Mouse (Mus musculus): ENCODE data around the gene Poldip3. TPM values are rescaled to one million over a fixed set of nuclear protein-coding genes. Genes with fewer than 3 reads are reported as not detected.

Gene Poldip3
- total RNA-seq (2018; cell fraction: chromatin; rRNA removed) = 100 to 1,000 TPM; 146 to 247 (median 200) TPM
- 100 to 1,000 TPM in 2 of 26 experiments, 10 to 100 TPM in 24; 75.1 to 105 (median 86.4) TPM for total RNA-seq (2018; cell fraction: cytosol; rRNA removed)
- total RNA-seq (2018; cell fraction: nucleus; rRNA removed) = 100 to 1,000 TPM; 107 to 217 (median 136) TPM
- 48.8 to 64.2 TPM (median 61.5 TPM) in 3 replicates for polyA plus RNA-seq (2018)

DNA sequence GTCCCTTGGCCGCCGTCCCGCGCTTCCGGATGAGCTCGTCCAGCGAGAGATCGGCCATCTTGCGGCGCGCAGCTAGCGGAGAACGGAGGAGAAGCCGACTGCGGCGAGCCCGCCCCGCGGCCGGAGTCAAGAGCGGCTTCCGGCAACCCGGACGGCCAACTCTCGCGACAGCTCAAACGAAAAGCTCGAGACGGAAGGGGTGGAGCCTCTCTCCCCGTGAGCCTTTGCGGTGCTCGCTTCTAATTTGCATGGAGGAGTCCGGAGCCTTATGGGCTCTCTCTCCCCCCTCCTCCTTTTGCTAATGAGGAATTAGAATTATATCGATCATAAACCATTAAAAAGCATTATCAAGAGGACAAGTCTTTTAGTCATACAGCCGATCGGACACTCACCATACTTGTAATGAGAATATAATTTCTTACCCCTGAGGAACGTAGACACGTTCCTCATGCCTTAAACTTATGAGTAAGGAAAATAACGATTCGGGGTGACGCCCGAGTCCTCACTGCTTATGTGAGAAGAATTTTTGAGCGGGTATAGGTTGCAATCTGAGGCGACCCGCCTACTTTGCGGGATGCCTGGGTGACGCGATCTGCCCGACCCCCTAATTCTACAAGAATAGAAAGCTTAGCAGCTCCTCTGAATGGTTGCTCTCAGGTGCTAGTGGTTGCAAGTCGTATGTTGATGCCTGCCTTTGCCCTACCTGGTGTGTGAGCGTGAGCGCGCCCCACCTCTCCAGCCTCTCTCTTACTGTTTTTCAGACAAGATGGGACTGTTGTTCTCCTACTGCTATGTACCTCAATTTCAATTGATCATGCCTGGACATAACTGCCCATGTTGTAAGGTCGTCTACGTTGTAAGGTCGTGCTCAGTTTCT lies at the start of gene Poldip3:
TSS of gene Poldip3 (minus strand) at position 189 of the 877 bp plus-strand sequence.
- H3K36me3 ChIP-seq (ENCODE audit: inconsistent target) = peaks cover 7% of the 10 kb centered on the region; the same call in 1 of the 2 replicates
- H3K4me3 ChIP-seq (ENCODE audit: inconsistent target) = peak within 1 kb of the TSS; percentile 93
- H3K27ac ChIP-seq = peak within 1 kb of the TSS; percentile 87
- 2% methylated on average over 50 of the region's 56 CpGs for WGBS (ENCODE audit: missing documents)
- H3K79me2 ChIP-seq (ENCODE audit: inconsistent target) = peaks cover 43% of the 10 kb centered on the region

DNA sequence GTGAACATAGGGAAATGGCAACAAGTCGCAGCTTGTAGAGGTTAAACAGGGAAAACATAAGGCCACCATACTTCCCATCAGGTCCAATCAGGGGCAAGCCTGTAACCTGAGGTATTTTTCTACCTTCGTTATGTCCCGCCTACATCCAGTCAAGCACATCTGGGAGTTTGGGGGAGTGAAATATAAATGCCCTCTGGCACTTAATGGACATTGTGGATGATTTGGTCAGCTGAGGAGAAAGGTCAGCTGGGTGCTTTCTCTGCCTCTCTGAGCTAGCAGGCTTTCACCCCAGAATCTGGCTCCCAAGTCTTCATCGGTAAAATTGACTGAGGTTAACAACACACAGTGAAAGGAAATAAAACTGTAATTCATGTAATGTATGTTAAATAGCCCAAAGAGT lies 44.2 kb upstream of the Poldip3 start:
- H3K79me2 ChIP-seq (ENCODE audit: inconsistent target) = no peaks in the 10 kb centered on the region
- H3K4me3 ChIP-seq (ENCODE audit: inconsistent target) = no peak overlapping the region
- WGBS (ENCODE audit: missing documents) = 97% methylated on average over 4 of the region's 4 CpGs
- H3K27ac ChIP-seq = no peak overlapping the region
- H3K36me3 ChIP-seq (ENCODE audit: inconsistent target) = no peaks in the 10 kb centered on the region

DNA sequence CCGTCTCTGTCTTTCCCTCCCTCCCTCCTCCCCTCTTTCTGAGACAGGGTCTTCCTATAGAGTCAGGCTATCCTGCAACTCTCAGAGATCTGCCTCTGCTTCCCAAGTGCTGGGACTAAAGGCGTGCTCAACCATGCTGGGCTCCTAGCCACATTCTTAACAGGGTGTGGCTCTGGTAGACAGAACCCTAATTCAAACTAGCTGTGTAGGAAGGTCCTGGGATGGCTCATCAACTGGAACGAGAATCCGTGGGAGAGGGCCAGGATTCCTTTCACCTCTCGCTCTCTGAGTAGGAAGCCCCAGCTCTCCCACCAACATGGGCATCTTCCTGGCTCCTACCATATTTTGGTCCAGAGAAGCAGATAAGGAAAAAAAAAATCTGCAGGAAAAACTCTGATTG lies 33.2 kb upstream of the Poldip3 start:
- Histone ChIP-seq H3K36me3 (ENCODE audit: inconsistent target) (no peaks in the 10 kb centered on the region), H3K27ac (no peak overlapping the region), H3K79me2 (ENCODE audit: inconsistent target) (no peaks in the 10 kb centered on the region), H3K4me3 (ENCODE audit: inconsistent target) (no peak overlapping the region)
- WGBS (ENCODE audit: missing documents) = 89% methylated on average over 5 of the region's 5 CpGs

DNA sequence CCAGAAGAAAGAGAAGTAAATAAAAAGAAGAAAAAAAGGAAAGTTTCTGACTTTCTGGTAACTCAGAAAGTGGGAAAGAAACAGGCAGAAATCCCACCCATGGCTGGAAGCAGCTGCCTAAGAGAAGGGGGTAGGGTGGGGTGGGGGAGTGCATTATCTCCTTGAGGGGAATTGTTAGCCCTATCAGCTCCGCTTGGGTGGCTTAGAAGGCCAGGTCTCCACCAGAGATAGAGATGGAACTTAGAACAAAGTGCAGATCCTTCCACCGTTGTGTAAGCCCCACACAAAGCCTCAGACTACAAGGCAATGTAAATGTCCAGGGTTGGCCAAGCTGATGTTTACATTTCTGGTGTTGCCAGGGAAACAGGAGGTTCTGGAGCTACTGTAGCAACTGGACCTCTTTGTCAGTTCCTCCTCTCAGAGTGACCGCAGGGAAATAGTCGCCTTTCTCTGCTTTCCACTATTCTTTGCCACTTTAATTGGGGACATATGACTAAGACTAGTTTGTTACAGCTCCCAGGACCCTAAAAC lies 32.7 kb upstream of the Poldip3 start:
- no peak overlapping the region for H3K4me3 ChIP-seq (ENCODE audit: inconsistent target)
- H3K27ac ChIP-seq = no peak overlapping the region
- 76% methylated on average over 4 of the region's 4 CpGs for WGBS (ENCODE audit: missing documents)

DNA sequence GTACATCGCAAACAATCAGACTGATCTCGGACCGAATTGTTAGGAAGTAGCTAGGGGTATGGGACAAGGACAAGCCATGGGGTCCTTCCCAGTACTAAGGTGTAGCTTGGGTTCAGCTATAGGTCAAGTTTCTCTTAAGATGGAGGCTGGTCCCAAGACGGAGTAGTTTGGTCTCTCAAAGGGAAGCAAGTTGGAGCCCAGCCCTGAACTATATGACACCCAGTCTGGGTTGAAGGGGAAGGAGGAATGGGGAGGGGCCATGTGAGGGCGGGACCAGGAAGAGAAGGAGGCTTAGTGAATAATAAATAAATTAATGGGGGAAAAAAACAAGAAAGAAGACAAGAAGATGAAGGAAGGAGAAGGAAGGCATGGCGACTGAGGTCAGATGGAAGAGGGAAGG lies 30.8 kb upstream of the Poldip3 start:
- H3K4me3 ChIP-seq (ENCODE audit: inconsistent target) = no peak overlapping the region
- H3K36me3 ChIP-seq (ENCODE audit: inconsistent target) = no peaks in the 10 kb centered on the region
- H3K79me2 ChIP-seq (ENCODE audit: inconsistent target) = no peaks in the 10 kb centered on the region
- WGBS (ENCODE audit: missing documents) = 80% methylated on average over 6 of the region's 6 CpGs
- H3K27ac ChIP-seq = no peak overlapping the region

More for the DNA sequence above, 32.7 kb upstream of the Poldip3 start:
- Histone ChIP-seq H3K79me2 (ENCODE audit: inconsistent target) (no peaks in the 10 kb centered on the region), H3K36me3 (ENCODE audit: inconsistent target) (no peaks in the 10 kb centered on the region)

DNA sequence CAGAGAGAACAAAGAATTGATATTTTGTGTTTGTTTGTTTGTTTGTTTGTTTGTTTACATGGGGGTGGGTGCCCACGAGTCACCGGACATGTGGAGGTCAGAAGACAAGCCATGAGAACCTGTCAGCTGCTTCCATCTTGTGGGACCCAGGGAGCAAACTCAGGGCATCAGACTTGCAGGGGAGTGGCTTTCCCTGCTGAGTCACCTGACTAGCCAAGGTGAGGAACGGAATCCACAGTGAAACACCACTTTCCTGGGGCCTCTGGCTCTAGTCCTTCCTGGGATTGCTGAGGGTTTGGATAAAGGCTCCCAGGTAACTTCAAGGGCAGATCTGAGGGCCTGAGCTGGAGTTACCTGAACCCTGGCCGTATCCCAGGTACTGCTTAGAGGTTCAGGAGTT lies 27.5 kb upstream of the Poldip3 start:
- 81% methylated on average over 4 of the region's 4 CpGs for WGBS (ENCODE audit: missing documents)
- H3K27ac ChIP-seq = no peak overlapping the region
- H3K36me3 ChIP-seq (ENCODE audit: inconsistent target) = no peaks in the 10 kb centered on the region
- no peak overlapping the region for H3K4me3 ChIP-seq (ENCODE audit: inconsistent target)
- H3K79me2 ChIP-seq (ENCODE audit: inconsistent target) = peaks cover 1% of the 10 kb centered on the region

DNA sequence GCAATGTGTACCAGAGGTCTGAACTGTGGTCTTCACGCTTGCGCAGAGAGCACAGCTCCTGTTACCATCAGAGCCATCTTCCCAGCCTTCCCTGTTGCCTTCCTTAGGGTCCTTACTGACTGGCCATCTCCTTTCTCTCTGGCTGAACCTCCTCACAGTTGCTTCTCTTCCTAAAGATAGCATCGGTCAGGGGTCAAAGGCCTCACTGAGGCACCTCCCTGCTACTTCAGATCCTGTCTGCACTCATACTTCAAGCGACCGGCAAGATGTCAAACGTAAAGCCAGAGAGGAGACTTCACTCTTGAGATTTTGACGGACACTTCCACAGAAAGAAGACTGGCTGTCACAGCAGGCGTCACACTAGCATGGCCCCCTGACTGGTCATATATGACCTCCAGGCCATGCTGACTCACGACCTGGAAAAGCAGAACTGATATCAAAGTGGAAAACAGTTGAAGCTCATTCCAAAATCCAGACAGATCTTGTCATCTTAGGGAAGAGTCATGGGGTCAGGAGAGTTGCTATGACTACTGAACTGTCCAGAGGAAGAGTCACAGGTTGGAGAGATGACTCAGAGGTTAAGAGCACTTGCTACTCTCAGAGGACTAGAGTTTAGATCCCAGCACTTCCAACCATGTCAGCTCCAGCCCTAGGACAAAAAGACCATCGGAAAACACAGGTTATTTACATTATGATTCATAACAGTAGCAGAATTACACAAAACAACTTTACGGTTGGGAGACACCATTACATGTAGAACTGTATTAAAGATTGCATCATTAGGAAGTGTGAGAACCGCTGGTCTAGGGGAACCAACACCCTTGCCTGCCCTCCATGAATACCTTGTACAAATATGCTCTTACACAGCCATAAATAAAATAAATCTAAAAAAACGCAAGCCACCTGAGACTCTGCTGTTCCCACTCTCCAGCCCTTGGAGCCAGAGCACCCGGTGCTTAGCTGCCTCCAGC lies 25.0 kb upstream of the Poldip3 start:
- H3K36me3 ChIP-seq (ENCODE audit: inconsistent target) = no peaks in the 10 kb centered on the region
- peak overlapping the region; percentile 37 for H3K27ac ChIP-seq
- peaks cover 26% of the 10 kb centered on the region for H3K79me2 ChIP-seq (ENCODE audit: inconsistent target)
- no peak overlapping the region for H3K4me3 ChIP-seq (ENCODE audit: inconsistent target)
- 76% methylated on average over 14 of the region's 14 CpGs for WGBS (ENCODE audit: missing documents)

DNA sequence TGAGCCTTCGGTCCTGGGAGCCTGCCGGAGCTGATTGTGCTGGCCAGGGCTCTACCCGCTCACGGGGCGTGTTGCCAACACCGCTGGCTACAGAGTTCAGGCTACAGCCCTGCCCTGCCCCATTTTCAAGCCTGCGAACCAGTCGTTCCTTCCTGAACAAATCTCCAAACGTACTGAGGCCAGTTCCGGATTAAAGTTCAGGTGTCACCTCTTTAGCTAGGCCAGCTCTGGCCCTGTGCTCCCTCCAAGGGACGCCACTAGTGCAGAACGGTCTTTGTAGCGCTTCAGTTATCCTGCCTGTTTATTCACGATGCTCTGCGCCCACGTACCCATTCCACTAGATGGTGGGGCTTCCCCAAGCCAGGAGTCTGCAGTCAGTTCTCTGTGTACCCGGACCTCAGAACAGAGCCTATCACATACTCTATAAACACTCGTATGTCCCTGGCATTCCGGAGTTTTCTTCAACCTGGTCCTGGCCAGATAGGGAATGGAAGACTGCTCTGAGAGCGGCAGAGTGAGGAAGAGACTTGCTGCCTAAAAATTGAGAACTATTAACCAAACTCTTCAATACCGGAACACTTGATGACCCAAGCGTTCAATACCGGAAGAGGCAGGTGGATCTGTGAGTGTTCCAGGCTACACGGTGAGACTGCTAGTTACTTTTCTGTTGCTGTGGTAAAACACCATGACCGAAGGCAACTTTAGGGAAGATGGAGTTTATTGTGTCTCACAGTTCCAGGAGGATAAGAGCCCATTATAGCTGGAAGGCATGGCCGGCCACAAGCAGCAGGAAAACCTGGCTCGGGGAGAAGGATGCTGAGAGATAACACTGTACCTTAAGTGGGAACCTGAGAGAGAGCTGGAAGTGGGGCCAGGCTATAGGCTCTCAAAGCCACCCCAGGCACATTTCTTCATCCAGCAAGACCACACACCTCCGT lies 23.6 kb upstream of the Poldip3 start, which contains the start of gene Cyb5r3:
TSS of gene Cyb5r3 (minus strand) at position 101 of the 938 bp plus-strand sequence.
- peak within 1 kb of the TSS; percentile 77 for H3K27ac ChIP-seq
- H3K79me2 ChIP-seq (ENCODE audit: inconsistent target) = peaks cover 40% of the 10 kb centered on the region
- no peaks in the 10 kb centered on the region for H3K36me3 ChIP-seq (ENCODE audit: inconsistent target)
- 39% methylated on average over 28 of the region's 28 CpGs for WGBS (ENCODE audit: missing documents)
- peak within 1 kb of the TSS; percentile 49 for H3K4me3 ChIP-seq (ENCODE audit: inconsistent target)

DNA sequence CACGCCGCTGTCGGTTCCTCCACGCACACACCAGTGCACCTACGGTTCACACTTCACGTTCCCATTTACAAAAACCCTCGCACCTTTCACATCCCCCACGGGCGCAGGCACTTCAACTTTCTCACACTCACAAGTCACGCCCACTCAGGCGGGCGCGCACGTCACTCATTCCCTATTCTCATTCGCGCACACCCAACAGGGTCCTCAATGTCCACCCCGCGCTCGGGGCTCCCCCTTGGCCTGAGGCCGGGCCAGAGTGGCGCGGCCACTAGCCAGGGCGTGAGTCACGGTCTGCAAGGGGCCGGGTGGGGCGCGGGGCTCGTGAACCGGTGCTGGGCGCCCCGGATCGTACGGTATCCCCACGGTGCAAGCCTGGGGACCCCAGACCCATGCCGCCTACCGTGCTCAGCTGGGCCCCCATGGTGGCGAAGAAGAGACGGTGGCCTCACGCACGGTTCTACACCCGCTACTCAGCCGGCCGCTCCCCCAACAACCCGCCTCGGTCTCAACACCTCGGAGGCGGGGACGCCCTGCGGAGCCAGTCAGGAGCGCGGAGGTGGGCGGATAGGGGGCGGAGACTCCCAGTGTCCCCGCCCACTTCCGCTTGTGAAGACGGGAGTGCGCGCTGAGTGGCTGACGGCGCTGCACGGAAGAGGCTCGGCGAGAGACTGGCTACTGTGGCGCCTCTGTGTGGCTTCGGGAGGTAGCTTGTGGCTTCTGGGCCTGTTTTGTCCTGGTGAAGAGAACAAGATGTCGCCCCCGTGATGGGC lies 22.7 kb upstream of the Poldip3 start:
- Histone ChIP-seq H3K36me3 (ENCODE audit: inconsistent target) (no peaks in the 10 kb centered on the region), H3K79me2 (ENCODE audit: inconsistent target) (peaks cover 49% of the 10 kb centered on the region), H3K4me3 (ENCODE audit: inconsistent target) (peak overlapping the region; percentile 49), H3K27ac (peak overlapping the region; percentile 77)
- under 1% methylated on average over 67 of the region's 67 CpGs for WGBS (ENCODE audit: missing documents)

DNA sequence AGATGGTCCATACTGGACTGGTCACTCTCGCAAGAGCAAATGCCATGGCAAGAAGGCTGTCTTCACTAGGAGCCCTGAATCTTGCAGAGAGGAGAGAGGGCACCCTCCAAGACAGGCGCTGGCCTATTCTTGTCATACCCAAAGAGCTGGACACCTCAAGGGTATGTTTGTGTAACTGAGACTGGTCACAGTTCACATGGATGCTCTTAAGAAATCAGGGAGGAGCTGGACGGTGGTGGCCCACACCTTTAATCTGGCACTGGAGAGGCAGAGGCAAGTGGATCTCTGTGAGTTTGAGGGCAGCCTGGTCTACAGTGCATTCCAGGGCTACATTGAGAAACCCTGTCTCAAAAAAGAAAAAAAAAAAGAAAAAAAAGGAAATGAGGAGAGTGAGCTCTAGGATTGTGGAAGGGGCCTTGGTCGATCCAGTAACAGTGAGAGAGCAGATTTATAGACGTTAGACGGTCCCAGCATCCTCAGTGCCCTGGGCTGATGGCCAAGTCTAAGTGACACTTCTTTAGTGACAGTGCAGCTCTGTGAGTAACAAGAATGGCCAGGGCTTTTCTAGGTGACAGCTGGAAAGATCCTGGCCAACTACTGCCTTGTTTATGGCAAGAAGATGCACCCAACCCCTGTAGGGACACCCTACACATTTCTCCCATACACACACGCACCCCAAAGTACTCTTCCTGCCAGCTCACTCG lies 21.9 kb upstream of the Poldip3 start:
- no peaks in the 10 kb centered on the region for H3K36me3 ChIP-seq (ENCODE audit: inconsistent target)
- WGBS (ENCODE audit: missing documents) = 40% methylated on average over 8 of the region's 8 CpGs

DNA sequence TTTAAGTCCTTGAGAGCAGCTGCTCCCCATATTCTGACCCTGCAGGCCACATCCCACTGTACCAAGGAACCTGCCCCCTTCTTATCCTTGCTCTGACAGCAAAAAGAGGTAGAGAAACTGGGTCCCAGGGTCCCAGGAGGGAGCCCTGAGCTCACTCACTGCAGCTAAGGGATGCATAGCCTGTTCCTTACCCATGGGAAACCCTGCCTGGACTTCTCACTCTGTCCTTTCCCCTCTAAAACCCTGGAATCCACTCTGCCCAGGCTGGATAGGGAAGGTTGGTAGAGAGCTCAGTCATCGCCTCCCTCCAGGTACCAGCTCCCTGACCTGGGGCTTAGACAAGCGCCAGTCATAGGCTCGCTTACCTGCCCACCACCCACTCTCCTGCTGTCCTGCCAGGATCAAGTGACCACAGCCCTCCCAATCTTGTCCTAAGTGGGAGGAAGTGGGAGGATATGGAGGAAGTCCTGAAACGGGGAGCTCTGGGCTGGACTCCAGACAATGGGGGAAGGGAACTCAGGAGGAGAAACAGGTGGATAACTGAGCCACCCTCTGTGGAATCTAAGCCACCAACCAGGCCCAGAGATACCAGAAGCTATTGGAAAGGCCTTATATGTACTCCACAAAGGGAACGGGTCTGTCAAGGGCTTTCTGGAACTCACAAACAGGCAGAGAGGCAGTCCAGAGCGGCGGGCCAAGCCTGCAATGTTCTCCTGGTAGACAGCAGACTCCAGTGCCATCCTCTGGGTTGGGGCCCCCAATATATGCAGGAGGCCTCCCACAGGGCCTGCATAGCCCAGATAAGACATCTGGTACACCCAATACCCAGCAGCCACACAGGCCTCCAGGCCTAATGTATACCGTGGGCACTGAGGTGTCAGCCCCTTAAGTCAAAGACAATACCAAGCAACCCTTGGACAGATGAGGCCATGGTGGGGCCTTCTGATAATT lies 20.9 kb upstream of the Poldip3 start:
- H3K27ac ChIP-seq = no peak overlapping the region
- WGBS (ENCODE audit: missing documents) = 75% methylated on average over 8 of the region's 8 CpGs
- H3K4me3 ChIP-seq (ENCODE audit: inconsistent target) = no peak overlapping the region
- H3K79me2 ChIP-seq (ENCODE audit: inconsistent target) = peaks cover 62% of the 10 kb centered on the region
- H3K36me3 ChIP-seq (ENCODE audit: inconsistent target) = peaks cover 2% of the 10 kb centered on the region; the same call in 1 of the 2 replicates

More for the DNA sequence above, 21.9 kb upstream of the Poldip3 start:
- H3K27ac ChIP-seq = peak overlapping the region; percentile 33
- peaks cover 56% of the 10 kb centered on the region for H3K79me2 ChIP-seq (ENCODE audit: inconsistent target)
- H3K4me3 ChIP-seq (ENCODE audit: inconsistent target) = peak overlapping the region; percentile 49
